Mouse (Mus musculus): Measurements from ENCODE around the gene Gm42906.

DNA sequence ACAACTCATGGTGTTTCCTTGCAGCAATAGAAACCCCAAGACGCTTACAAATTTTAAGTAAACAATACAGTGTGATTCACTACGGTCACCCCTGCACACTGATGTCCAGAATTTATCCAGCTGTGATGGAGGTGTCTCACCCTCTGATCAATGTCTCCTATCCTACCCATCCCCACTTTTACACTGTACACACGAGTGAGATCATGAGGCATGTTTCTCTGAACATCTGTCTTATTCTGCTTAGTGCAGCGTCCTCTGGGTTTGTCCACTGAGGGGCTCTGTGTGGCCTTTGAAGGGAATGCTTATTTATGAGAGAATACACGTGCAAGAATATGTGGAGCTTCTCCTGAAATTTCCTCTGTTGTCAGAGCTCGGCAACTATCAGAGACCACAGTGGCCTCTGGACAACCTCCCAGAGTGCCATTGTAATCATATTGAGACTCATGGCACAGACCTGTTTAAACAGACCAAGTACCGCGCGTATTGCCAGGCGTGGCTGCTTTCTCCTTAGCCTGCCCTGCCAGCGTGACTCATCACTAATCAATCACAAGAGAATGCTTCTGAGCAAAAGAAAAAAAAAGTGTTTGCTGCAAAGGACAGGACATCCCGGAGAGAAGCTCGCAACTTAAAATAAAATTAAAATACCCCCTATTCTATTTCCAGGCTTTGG is 231.2 kb downstream of the Gm42906 start:
- TF ChIP-seq TAL1 (IDR thresholded peaks at IDR 0.05; ENCODE audit: low read length) (no peak), GATA1 (IDR thresholded peaks at IDR 0.05; ENCODE audit: low read length) (no peak)
